Mouse (Mus musculus): ENCODE results near the gene Cacna1e.

GRCm38 (mm10) chr1:154536763-154537162 is 347.5 kb downstream of the Cacna1e start:
- TF ChIP-seq USF1 (IDR thresholded peaks at IDR 0.05; ENCODE audit: low read depth, low read length) (no peak), POLR2A (IDR thresholded peaks at IDR 0.05; ENCODE audit: low read depth, low read length) (no peak), ELF1 (IDR thresholded peaks at IDR 0.05; ENCODE audit: low read depth, low read length) (0 out of 2 replicates have a peak, but pooled peaks have one; percentile 25), MAX (IDR thresholded peaks at IDR 0.05; ENCODE audit: low read length) (no peak), CTCF (conservative IDR thresholded peaks at IDR 0.05 in 1 of 2, IDR thresholded peaks at IDR 0.05 in 1 of 2; ENCODE audit: low read depth in 2 of 2, low read length in 2 of 2) (no peak), EP300 (IDR thresholded peaks at IDR 0.05; ENCODE audit: low read length) (peak; percentile 90), USF2 (conservative IDR thresholded peaks at IDR 0.05; ENCODE audit: low read depth, low read length) (no peak), ETS1 (conservative IDR thresholded peaks at IDR 0.05; ENCODE audit: low read depth, low read length) (peak; percentile 61), ZNF384 (IDR thresholded peaks at IDR 0.05; ENCODE audit: low read depth, low read length) (peak; percentile 42), CHD2 (IDR thresholded peaks at IDR 0.05; ENCODE audit: low read length) (peak; percentile 65; the same call in 1 of the 2 replicates), BHLHE40 (IDR thresholded peaks at IDR 0.05; ENCODE audit: low read depth, low read length) (no peak; the same call in 1 of the 2 replicates), SMC3 (IDR thresholded peaks at IDR 0.05; ENCODE audit: low read depth, low read length) (no peak)
